Mouse (Mus musculus): ENCODE results near the gene Slc35b2.

DNA sequence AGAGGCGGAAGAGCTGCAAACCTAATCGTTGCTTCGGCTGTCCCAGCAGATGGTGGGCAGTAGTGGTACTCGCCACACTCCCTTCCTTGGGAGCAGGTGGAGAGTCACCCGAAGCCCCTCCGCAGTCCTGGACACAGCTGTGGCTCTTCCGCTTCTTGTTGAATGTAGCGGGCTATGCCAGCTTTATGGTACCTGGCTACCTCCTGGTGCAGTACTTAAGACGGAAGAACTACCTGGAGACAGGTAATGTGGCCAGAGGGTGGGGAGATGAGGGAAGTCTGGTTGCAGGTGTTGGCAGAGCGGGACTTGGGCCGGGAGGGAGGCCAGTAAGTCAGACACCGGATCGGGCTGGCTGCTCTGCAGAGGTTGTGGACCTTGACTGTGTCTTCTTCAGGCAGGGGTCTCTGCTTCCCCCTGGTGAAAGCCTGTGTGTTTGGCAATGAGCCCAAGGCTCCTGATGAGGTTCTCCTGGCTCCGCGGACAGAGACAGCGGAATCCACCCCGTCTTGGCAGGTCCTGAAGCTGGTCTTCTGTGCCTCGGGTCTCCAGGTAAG is 934 bp downstream of the Slc35b2 start:
- no peak for TF ChIP-seq CTCF (IDR thresholded peaks at IDR 0.05; ENCODE audit: low read depth)
- no peak for TF ChIP-seq EP300 (IDR thresholded peaks at IDR 0.05; ENCODE audit: low read depth)
